Mouse (Mus musculus) liver, embryonic 14.5 days (tissue): ENCODE measurements around the gene Slc25a13.

ENCODE experiments used
- CTCF ChIP-seq: IDR thresholded peaks from 2 replicates; pipeline ENCODE4 v1.5.1; 2016; ENCODE audit warnings: antibody characterized with exemption, low read depth, control low read depth
- EP300 ChIP-seq: IDR thresholded peaks from 2 replicates; pipeline ENCODE4 v1.6.1; 2016; ENCODE audit warnings: antibody characterized with exemption, low read depth

DNA sequence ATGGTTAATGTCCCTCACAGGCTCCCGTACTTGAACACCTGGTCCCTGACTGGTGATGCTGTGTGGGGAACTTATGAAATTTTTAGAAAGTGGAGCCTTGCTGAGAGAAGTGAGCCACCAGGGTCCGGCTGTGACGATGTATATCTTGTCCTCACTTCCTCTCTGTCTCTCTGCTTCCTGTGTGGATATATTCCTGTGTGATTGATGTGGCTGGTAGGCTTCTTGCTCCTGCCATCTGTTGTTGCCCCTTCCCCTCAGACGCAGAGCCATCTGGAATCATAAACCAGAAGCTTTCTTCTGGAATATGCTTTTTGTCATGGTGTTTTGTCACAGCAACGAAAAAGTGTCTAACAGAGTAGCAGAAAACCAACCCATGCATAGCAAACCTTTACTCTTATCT lies 84.9 kb downstream of the Slc25a13 start:
- TF ChIP-seq CTCF = no peak
- TF ChIP-seq EP300 = no peak
